Mouse (Mus musculus) thymus, postnatal 14 days (tissue): Measurements from ENCODE around the gene Bet1.

Experiments
- DNase-seq: peaks from one replicate; pipeline ENCODE4 v3.0.0; 2021

Gene Bet1

DNA sequence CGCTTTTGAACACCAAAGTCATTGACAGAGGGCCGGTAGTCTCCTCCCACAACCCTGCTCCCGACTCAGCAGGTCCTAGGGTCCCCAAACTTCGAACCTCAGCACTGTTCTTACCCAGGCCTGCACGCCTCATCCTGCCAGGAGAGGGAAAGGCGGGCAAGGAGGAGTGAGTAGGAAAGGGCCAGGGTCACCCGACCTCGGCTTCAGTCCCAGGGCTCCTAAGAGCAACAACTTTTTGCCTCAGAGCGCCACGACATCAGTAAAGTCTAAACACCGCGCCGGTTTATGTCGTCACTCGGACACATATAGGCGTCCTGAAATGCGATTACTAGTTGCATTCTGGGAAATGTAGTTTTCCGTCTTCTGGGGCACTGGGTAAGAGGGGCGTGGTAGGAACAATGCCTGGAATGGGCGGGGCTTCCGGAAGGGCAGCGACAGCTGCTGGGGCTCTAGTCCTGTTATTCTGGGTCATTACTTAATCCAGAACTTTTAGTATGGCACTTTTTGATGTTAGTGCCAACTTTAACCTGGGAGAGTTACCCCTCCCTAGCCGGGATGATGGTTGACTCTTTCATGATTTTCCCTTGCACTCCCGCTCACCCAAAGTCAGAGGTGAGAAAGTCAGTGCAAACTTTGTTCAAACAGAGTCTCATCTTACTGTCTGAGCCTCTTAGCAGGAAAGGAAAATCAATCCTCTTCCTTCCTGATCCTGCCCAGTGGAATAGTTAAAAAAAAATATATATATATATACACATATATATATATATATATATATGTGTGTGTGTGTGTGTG is at the start of gene Bet1:
Bet1 (minus strand) TSS at position 310 of the 792 bp plus-strand sequence.
- peak; percentile 91 for DNase-seq

DNA sequence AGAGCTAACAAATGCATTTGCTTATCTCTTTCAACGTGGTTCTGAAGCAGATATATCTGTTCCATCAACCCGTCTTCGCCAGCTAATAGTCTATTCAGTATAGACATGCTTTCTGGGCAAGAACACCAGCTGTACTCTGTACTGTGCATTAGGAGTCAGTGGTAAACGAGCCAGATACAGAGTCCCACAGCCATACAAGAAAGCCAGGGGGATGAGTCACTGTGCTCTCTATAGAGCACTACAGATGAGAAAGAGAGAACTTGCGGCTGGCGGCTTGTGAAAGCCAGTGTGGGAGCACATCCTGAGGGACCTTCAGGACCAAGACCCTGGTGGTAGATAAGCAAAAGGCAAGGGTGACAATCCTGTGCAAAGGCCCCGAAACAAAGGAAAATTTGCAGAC is 45.5 kb upstream of the Bet1 start:
- DNase-seq: no peak

DNA sequence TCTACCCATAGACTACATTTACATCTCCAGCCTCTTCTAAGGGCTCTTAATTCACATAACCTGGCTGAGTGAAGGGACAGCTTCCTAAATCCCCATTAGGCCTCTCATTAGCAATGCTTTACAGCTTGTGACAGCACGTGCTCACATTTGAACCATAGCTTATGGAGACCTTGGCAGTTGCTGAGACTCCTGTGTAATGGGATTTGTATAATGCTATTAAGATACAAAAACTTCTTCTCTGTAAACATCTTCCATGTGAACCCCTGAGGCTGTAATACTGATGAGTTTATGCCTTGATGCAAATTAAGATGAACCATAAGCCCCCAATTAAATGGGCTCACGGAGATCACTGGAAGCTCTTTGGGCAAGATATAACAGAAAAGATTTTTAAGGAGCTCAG is 44.4 kb upstream of the Bet1 start:
- DNase-seq: no peak

DNA sequence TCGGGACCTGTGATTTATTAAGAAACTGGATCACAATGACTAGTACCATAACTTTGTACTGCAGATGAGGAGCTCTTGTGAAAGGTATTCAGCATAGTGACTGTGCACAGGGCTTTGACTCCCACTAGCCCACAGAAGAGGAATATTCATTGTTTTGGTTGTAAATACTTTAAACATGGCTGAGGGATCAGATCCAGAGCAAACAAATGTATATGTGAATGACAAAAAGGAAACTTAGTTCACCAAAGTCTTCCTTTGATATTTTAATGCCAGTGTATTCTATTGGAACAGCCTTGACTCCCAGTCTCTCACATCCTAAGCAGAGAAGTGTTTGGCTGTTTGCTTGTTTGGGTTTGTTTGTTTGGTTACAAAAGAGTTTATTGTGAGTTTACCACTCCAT is 31.8 kb upstream of the Bet1 start:
- DNase-seq: no peak

DNA sequence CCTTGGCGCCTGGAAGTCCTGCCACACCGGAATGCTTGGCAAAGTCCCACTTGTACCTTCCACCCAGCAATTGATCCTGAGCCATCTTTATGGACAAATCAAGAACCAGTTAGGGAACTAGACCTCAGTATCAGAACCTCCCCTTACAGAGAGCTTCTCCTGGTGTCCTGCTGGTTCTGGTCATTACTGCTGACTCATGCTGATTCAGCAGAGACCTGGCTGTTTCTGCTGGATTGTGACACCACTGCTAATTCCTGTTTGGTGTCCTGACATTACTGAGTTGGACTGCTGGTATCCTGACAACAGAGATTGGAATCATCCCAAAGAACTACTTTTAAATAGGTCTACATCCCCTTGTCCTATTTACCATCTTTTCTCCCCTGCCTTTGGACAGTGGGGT is 3.7 kb upstream of the Bet1 start:
- no peak for DNase-seq

DNA sequence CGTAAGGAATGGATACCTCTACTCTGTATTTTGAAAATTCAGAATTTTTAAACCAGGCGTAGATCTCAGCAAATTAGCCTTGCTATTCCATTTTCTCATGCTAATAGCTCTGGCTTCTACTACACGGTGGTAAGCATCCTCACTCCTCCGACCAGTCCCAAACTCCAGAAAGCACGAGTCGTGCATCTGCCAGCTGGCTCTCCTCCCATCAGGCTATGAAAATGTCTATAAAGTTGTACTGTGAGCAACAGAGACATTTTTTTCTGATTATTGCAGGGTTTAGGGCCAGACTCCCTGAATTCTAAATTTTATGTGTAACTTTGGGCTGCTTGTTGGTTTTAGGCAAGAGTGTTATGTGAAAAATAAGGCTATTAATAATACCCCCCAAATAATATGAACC is 14.5 kb downstream of the Bet1 start:
- no peak for DNase-seq

DNA sequence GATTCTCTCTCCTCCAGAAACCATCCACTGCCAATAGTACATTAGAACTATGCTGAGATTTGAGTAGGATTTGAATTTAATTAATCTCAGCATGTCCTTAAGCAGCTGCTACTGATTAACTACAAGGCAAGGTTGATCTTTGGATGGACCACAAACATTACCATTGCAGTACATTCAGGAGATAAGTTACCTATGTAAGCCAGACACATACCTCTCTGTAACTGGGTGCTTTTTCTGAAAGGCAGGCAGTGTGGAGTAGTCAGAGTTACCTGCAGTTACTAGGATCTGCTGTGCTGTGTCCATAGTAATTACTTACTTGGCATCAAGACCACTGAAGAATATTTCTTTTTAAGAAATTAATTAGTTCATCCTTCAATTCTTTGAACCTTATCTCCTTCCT is 17.1 kb downstream of the Bet1 start:
- no peak for DNase-seq

DNA sequence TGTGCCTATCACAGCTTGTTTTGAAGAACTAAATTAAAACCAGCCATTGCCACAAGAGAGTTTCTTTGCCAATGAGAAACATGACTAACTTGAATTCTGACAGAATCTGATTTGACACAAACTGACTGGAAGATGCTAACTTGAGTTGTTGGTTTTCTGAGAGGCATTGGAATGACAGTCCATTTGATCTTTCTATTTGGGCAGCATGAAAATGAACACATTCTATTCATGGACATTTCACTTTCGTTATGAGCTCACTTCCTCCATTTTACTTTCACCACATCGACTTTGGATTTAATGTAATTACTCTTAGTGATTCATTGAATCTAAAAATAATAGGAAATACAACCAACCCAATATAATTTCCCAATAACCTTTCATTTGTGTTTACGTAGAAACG is 32.4 kb downstream of the Bet1 start:
- no peak for DNase-seq

DNA sequence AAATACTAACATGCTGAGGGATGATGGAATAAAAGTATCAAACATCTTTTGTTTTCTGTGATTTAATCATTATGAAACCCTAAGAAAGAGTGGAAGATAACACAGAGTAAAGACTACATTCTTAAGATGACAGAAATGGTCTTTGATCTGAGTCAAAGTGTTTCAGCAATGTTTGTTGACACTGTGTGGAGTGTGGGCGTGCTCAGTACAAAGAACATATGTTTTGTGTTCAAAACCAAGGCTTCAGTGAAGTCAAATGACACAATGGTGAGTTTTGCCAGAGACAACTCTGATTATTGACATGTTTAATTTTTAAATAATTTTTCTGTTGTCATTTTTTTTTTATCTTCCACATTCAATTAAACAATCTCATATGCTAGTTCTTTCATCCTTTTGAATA is 33.9 kb downstream of the Bet1 start:
- no peak for DNase-seq

DNA sequence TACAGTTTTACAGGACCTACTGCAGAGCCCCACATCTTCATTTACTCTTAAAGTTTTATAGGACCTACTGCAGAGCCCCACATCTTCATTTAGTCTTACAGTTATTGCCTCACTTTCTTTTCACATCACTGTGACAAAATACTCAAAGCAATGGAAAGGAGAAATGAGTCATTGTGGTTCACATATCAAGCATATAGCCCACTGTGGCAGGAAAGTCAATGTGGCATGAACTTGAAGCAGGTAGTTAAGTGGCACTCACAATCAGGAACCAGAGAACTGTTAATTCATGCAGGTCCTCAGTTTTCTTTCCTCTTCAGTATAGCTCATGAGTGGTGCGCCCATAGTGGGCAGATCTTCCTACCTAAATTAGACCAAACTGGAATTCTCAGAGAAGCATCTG is 39.6 kb downstream of the Bet1 start:
- no peak for DNase-seq

DNA sequence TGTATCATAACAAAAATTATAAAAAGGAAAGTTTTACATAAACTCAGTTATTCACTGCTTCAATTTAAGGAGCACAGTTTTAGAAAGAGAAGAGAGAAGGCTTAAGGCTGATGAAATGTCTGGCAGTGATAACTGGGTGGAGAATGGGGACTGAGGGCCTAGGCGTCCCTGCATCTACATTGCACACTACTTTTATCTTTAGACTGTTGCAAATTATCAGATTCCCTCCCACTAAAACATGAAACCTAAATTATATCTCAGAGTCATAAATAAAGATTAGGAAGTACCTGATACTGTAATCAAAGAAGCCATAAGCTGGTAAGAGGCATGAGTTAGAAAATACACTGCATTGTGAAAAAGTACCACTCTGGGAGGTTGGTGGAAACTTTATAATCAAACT is 45.0 kb downstream of the Bet1 start:
- no peak for DNase-seq

DNA sequence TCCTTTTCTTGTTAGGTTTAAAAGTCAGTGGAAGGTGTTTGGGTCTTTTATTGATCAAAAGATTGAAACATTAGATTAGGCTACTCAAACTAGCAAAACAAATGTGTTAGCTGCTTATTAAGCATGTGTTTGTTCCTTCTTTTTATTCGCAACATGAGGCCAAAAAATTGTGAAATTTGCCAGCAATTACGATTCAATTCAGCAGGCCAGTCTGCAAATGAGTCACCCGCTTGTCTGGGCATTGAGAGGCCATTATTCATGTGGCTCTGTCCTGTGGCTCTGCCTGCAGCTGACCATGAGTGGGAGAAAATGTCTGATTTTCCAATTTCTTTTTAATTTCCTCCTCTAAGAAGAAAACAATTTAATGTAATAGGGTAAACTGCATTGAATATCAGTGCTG is 55.8 kb downstream of the Bet1 start:
- no peak for DNase-seq
